Mouse (Mus musculus) MEL (cell line): ENCODE results near the gene Gpatch2. TPM values are rescaled to one million over a fixed set of nuclear protein-coding genes. Genes with fewer than 3 reads are reported as not detected.

Source experiments
- DNase-seq: peaks from one replicate; pipeline ENCODE4 v3.0.0; 2011; ENCODE audit warnings: low read depth, low spot score
- H3K27ac ChIP-seq: 2 replicates; pipeline ENCODE4 v1.5.1; 2012; ENCODE audit warnings: low read depth, mild to moderate bottlenecking, control low read depth, low read length, moderate library complexity; ENCODE audit not compliant: control insufficient read depth
- H3K27me3 ChIP-seq, 2 experiments: fragments of 150-350 bp in 1 of 2; sonication (generic) in 1 of 2; 2 replicates each; pipeline ENCODE4 v1.6.1; 2012; ENCODE audit warnings: low read length in 2 of 2, mild to moderate bottlenecking in 2 of 2, improper control_type of control experiment in 1 of 2, moderate library complexity in 1 of 2; ENCODE audit not compliant: insufficient read depth in 2 of 2, control insufficient read depth in 1 of 2
- H3K36me3 ChIP-seq, 2 experiments: 2 replicates each; pipeline ENCODE4 v1.6.1; 2012 to 2014; ENCODE audit warnings: low read length in 2 of 2, improper control_type of control experiment in 1 of 2, inconsistent platforms in 1 of 2, mild to moderate bottlenecking in 1 of 2; ENCODE audit not compliant: insufficient read depth in 2 of 2, control insufficient read depth in 1 of 2
- H3K4me1 ChIP-seq, 2 experiments: fragments of 150-350 bp in 1 of 2; sonication (generic) in 1 of 2; 2 replicates each; pipeline ENCODE4 v1.6.1; 2012; ENCODE audit warnings: low read length in 2 of 2, improper control_type of control experiment in 1 of 2, mild to moderate bottlenecking in 1 of 2; ENCODE audit not compliant: insufficient read depth in 2 of 2, control insufficient read depth in 1 of 2
- H3K4me3 ChIP-seq, 2 experiments: fragments of 150-350 bp in 1 of 2; sonication (generic) in 1 of 2; 2 replicates each; pipeline ENCODE4 v1.5.1; 2012; ENCODE audit warnings: low read depth in 2 of 2, low read length in 2 of 2, mild to moderate bottlenecking in 2 of 2, moderate library complexity in 2 of 2, control low read depth in 1 of 2, improper control_type of control experiment in 1 of 2; ENCODE audit not compliant: control insufficient read depth in 1 of 2, insufficient read depth in 1 of 2
- H3K79me2 ChIP-seq: 2 replicates; pipeline ENCODE4 v1.6.1; 2012; ENCODE audit warnings: mild to moderate bottlenecking, low read length, moderate library complexity; ENCODE audit not compliant: control insufficient read depth, poor library complexity, insufficient read depth
- H3K9ac ChIP-seq: 2 replicates; pipeline ENCODE4 v1.6.1; 2012; ENCODE audit warnings: low read depth, mild to moderate bottlenecking, control low read depth, low read length, moderate library complexity; ENCODE audit not compliant: control insufficient read depth, poor library complexity, severe bottlenecking
- H3K9me3 ChIP-seq: fragments of 150-350 bp; sonication (generic); replicated peaks from 2 replicates; pipeline ENCODE4 v1.6.1; 2012; ENCODE audit warnings: mild to moderate bottlenecking, low read length, improper control_type of control experiment, moderate library complexity; ENCODE audit not compliant: insufficient read depth
- BHLHE40 ChIP-seq: IDR thresholded peaks from 2 replicates; pipeline ENCODE4 v1.6.1; 2012; ENCODE audit warnings: low read depth, mild to moderate bottlenecking, inconsistent platforms, low read length, improper control_type of control experiment, borderline replicate concordance
- CHD2 ChIP-seq: IDR thresholded peaks from 2 replicates; pipeline ENCODE4 v1.6.1; 2011; ENCODE audit warnings: low read length, improper control_type of control experiment
- CTCF ChIP-seq, 3 experiments: IDR thresholded peaks in 2 of 3; conservative IDR thresholded peaks in 1 of 3; 2 replicates each; pipeline ENCODE4 v1.5.1; 2011 to 2012; ENCODE audit warnings: low read length in 3 of 3, low read depth in 2 of 3, mild to moderate bottlenecking in 2 of 3, improper control_type of control experiment in 1 of 3, inconsistent platforms in 1 of 3, mixed read lengths in 1 of 3, moderate library complexity in 1 of 3; ENCODE audit not compliant: control insufficient read depth in 1 of 3, insufficient read depth in 1 of 3, poor library complexity in 1 of 3, severe bottlenecking in 1 of 3
- ELF1 ChIP-seq: IDR thresholded peaks from 2 replicates; pipeline ENCODE4 v1.6.1; 2014; ENCODE audit warnings: low read depth, mild to moderate bottlenecking, inconsistent platforms, low read length, improper control_type of control experiment, moderate library complexity
- EP300 ChIP-seq, 2 experiments: IDR thresholded peaks; 2 replicates each; pipeline ENCODE4 v1.6.1; 2011; ENCODE audit warnings: improper control_type of control experiment in 2 of 2, low read length in 2 of 2, low read depth in 1 of 2, mild to moderate bottlenecking in 1 of 2
- ETS1 ChIP-seq: IDR thresholded peaks from 2 replicates; pipeline ENCODE4 v1.6.1; 2012; ENCODE audit warnings: low read depth, mild to moderate bottlenecking, inconsistent platforms, low read length, improper control_type of control experiment, moderate library complexity
- GABPA ChIP-seq: IDR thresholded peaks from 2 replicates; pipeline ENCODE4 v1.6.1; 2012; ENCODE audit warnings: low read depth, mild to moderate bottlenecking, inconsistent platforms, low read length, improper control_type of control experiment, moderate library complexity
- HCFC1 ChIP-seq: IDR thresholded peaks from 2 replicates; pipeline ENCODE4 v1.6.1; 2012; ENCODE audit warnings: low read depth, mild to moderate bottlenecking, inconsistent platforms, low read length, improper control_type of control experiment, moderate library complexity
- JUND ChIP-seq: IDR thresholded peaks from 2 replicates; pipeline ENCODE4 v1.6.1; 2011; ENCODE audit warnings: low read depth, mild to moderate bottlenecking, improper control_type of control experiment, low read length
- MAX ChIP-seq: IDR thresholded peaks from 2 replicates; pipeline ENCODE4 v1.6.1; 2011; ENCODE audit warnings: low read length, improper control_type of control experiment
- MXI1 ChIP-seq: IDR thresholded peaks from 2 replicates; pipeline ENCODE4 v1.6.1; 2011; ENCODE audit warnings: mild to moderate bottlenecking, low read depth, low read length, improper control_type of control experiment
- MYB ChIP-seq: IDR thresholded peaks from 2 replicates; pipeline ENCODE4 v1.6.1; 2011; ENCODE audit warnings: mild to moderate bottlenecking, low read depth, low read length, improper control_type of control experiment
- NRF1 ChIP-seq: IDR thresholded peaks from 2 replicates; pipeline ENCODE4 v1.6.1; 2014; ENCODE audit warnings: low read depth, mild to moderate bottlenecking, inconsistent platforms, low read length, improper control_type of control experiment, moderate library complexity; ENCODE audit not compliant: poor library complexity, insufficient read depth, severe bottlenecking
- POLR2AphosphoS5 ChIP-seq: IDR thresholded peaks from 2 replicates; pipeline ENCODE4 v1.6.1; 2012; ENCODE audit warnings: low read depth, borderline replicate concordance, mild to moderate bottlenecking, inconsistent platforms, low read length, moderate library complexity, mixed read lengths
- RAD21 ChIP-seq: IDR thresholded peaks from 2 replicates; pipeline ENCODE4 v1.6.1; 2011; ENCODE audit warnings: mild to moderate bottlenecking, low read depth, low read length, improper control_type of control experiment
- SMC3 ChIP-seq: IDR thresholded peaks from 2 replicates; pipeline ENCODE4 v1.6.1; 2011; ENCODE audit warnings: low read depth, low read length, improper control_type of control experiment
- TCF12 ChIP-seq: IDR thresholded peaks from 2 replicates; pipeline ENCODE4 v1.6.1; 2014; ENCODE audit warnings: low read depth, mild to moderate bottlenecking, inconsistent platforms, low read length, improper control_type of control experiment, moderate library complexity
- UBTF ChIP-seq: IDR thresholded peaks from 2 replicates; pipeline ENCODE4 v1.6.1; 2012; ENCODE audit warnings: low read depth, mild to moderate bottlenecking, inconsistent platforms, low read length, improper control_type of control experiment, moderate library complexity, borderline replicate concordance; ENCODE audit not compliant: insufficient read depth
- USF1 ChIP-seq: IDR thresholded peaks from 2 replicates; pipeline ENCODE4 v1.6.1; 2014; ENCODE audit warnings: low read depth, mild to moderate bottlenecking, inconsistent platforms, low read length, improper control_type of control experiment, moderate library complexity
- ZC3H11A ChIP-seq: IDR thresholded peaks from 2 replicates; pipeline ENCODE4 v1.6.1; 2012; ENCODE audit warnings: low read depth, mild to moderate bottlenecking, inconsistent platforms, low read length, improper control_type of control experiment
- ZMIZ1 ChIP-seq: IDR thresholded peaks from 2 replicates; pipeline ENCODE4 v1.6.1; 2012; ENCODE audit warnings: low read depth, mild to moderate bottlenecking, inconsistent platforms, low read length, improper control_type of control experiment, moderate library complexity
- ZNF384 ChIP-seq: IDR thresholded peaks from 2 replicates; pipeline ENCODE4 v1.6.1; 2012; ENCODE audit warnings: low read depth, mild to moderate bottlenecking, inconsistent platforms, low read length, improper control_type of control experiment
- polyA plus RNA-seq, 2 experiments: library from polyadenylated mRNA; stranded (reverse) in 1 of 2; unstranded in 1 of 2; fragments of >175 nt in 1 of 2; fragments of >200 nt in 1 of 2; gene quantifications; 2 replicates each; pipeline versions ENCODE4 v1.2.1 to v1.2.4; 2012; ENCODE audit warnings: low replicate concordance in 2 of 2, low read depth in 1 of 2; ENCODE audit not compliant: insufficient read length in 2 of 2, insufficient read depth in 1 of 2, missing spikeins in 1 of 2
- total RNA-seq: library from RNA; depleted of rRNA; stranded (reverse); fragments of 300-350 nt; gene quantifications from 2 replicates; pipeline ENCODE4 v1.2.3, GENCODE M21; 2012

The Gpatch2 gene
- total and polyA plus RNA-seq, 3 experiments: 14.5 to 15.3 TPM; not detected in 1

- Histone ChIP-seq H3K36me3 (peaks cover under 1 to 2% of the 10 kb centered on the region in 2 experiments), H3K27me3 (no peaks in the 10 kb centered on the region), H3K9me3 (no peaks in the 10 kb centered on the region), H3K27ac (no peak overlapping the region), H3K4me1 (no peaks in the 10 kb centered on the region), H3K9ac (no peak overlapping the region), H3K4me3 (no peak overlapping the region), H3K79me2 (no peaks in the 10 kb centered on the region)
- TF ChIP-seq JUND: no peak
- TF ChIP-seq CHD2: no peak
- TF ChIP-seq ZMIZ1: no peak
- TF ChIP-seq POLR2AphosphoS5: no peak
- no peak for TF ChIP-seq ZC3H11A
- no peak for TF ChIP-seq SMC3
- no peak for TF ChIP-seq MAX
- TF ChIP-seq GABPA: no peak
- no peak for TF ChIP-seq USF1
- no peak for DNase-seq
Observed at GRCm38 (mm10) chr1:187240304-187240703, 25.0 kb downstream of the Gpatch2 start.

- no peak overlapping the region for H3K27ac ChIP-seq
- no peaks in the 10 kb centered on the region for H3K27me3 ChIP-seq
- peaks cover 0 to under 1% of the 10 kb centered on the region in 2 experiments; a peak in 2 of 4 replicates for H3K36me3 ChIP-seq
- no peaks in the 10 kb centered on the region for H3K4me1 ChIP-seq
- no peak for DNase-seq
- no peaks in the 10 kb centered on the region for H3K9me3 ChIP-seq
- no peak overlapping the region for H3K4me3 ChIP-seq
- no peak overlapping the region for H3K9ac ChIP-seq
- H3K79me2 ChIP-seq: no peaks in the 10 kb centered on the region
- TF ChIP-seq CHD2 (no peak), BHLHE40 (no peak), USF1 (no peak), CTCF (IDR thresholded peaks at IDR 0.05 in 2 of 3, conservative IDR thresholded peaks at IDR 0.05 in 1 of 3; ENCODE audit: control insufficient read depth in 1 of 3, insufficient read depth in 1 of 3, low read depth in 2 of 3, low read length in 3 of 3, poor library complexity in 1 of 3, severe bottlenecking in 1 of 3) (no peak), HCFC1 (no peak), UBTF (no peak), MXI1 (no peak), MYB (no peak), RAD21 (no peak), ETS1 (no peak), NRF1 (no peak), JUND (no peak), ZNF384 (no peak), MAX (no peak), EP300 (IDR thresholded peaks at IDR 0.05; ENCODE audit: low read depth in 1 of 2, low read length in 2 of 2) (no peak), TCF12 (no peak), SMC3 (no peak), ELF1 (no peak)
Observed at GRCm38 (mm10) chr1:187241329-187241728, 26.0 kb downstream of the Gpatch2 start.
